Mouse (Mus musculus) MEL (cell line): ENCODE results near the gene A730061H03Rik. TPM values are rescaled to one million over a fixed set of nuclear protein-coding genes. Genes with fewer than 3 reads are reported as not detected.

Experiments used
- DNase-seq: peaks from one replicate; pipeline ENCODE4 v3.0.0; 2011; ENCODE audit warnings: low read depth, low spot score
- H3K27ac ChIP-seq: 2 replicates; pipeline ENCODE4 v1.5.1; 2012; ENCODE audit warnings: low read depth, mild to moderate bottlenecking, control low read depth, low read length, moderate library complexity; ENCODE audit not compliant: control insufficient read depth
- H3K27me3 ChIP-seq, 2 experiments: fragments of 150-350 bp in 1 of 2; sonication (generic) in 1 of 2; 2 replicates each; pipeline ENCODE4 v1.6.1; 2012; ENCODE audit warnings: low read length in 2 of 2, mild to moderate bottlenecking in 2 of 2, improper control_type of control experiment in 1 of 2, moderate library complexity in 1 of 2; ENCODE audit not compliant: insufficient read depth in 2 of 2, control insufficient read depth in 1 of 2
- H3K36me3 ChIP-seq, 2 experiments: 2 replicates each; pipeline ENCODE4 v1.6.1; 2012 to 2014; ENCODE audit warnings: low read length in 2 of 2, improper control_type of control experiment in 1 of 2, inconsistent platforms in 1 of 2, mild to moderate bottlenecking in 1 of 2; ENCODE audit not compliant: insufficient read depth in 2 of 2, control insufficient read depth in 1 of 2
- H3K4me1 ChIP-seq, 2 experiments: fragments of 150-350 bp in 1 of 2; sonication (generic) in 1 of 2; 2 replicates each; pipeline ENCODE4 v1.6.1; 2012; ENCODE audit warnings: low read length in 2 of 2, improper control_type of control experiment in 1 of 2, mild to moderate bottlenecking in 1 of 2; ENCODE audit not compliant: insufficient read depth in 2 of 2, control insufficient read depth in 1 of 2
- H3K4me3 ChIP-seq, 2 experiments: fragments of 150-350 bp in 1 of 2; sonication (generic) in 1 of 2; 2 replicates each; pipeline ENCODE4 v1.5.1; 2012; ENCODE audit warnings: low read depth in 2 of 2, low read length in 2 of 2, mild to moderate bottlenecking in 2 of 2, moderate library complexity in 2 of 2, control low read depth in 1 of 2, improper control_type of control experiment in 1 of 2; ENCODE audit not compliant: control insufficient read depth in 1 of 2, insufficient read depth in 1 of 2
- H3K79me2 ChIP-seq: 2 replicates; pipeline ENCODE4 v1.6.1; 2012; ENCODE audit warnings: mild to moderate bottlenecking, low read length, moderate library complexity; ENCODE audit not compliant: control insufficient read depth, poor library complexity, insufficient read depth
- H3K9ac ChIP-seq: 2 replicates; pipeline ENCODE4 v1.6.1; 2012; ENCODE audit warnings: low read depth, mild to moderate bottlenecking, control low read depth, low read length, moderate library complexity; ENCODE audit not compliant: control insufficient read depth, poor library complexity, severe bottlenecking
- H3K9me3 ChIP-seq: fragments of 150-350 bp; sonication (generic); replicated peaks from 2 replicates; pipeline ENCODE4 v1.6.1; 2012; ENCODE audit warnings: mild to moderate bottlenecking, low read length, improper control_type of control experiment, moderate library complexity; ENCODE audit not compliant: insufficient read depth
- CHD1 ChIP-seq: IDR thresholded peaks from 2 replicates; pipeline ENCODE4 v1.6.1; 2012; ENCODE audit warnings: low read depth, mild to moderate bottlenecking, inconsistent platforms, low read length, improper control_type of control experiment
- CTCF ChIP-seq, 3 experiments: IDR thresholded peaks in 2 of 3; conservative IDR thresholded peaks in 1 of 3; 2 replicates each; pipeline ENCODE4 v1.5.1; 2011 to 2012; ENCODE audit warnings: low read length in 3 of 3, low read depth in 2 of 3, mild to moderate bottlenecking in 2 of 3, improper control_type of control experiment in 1 of 3, inconsistent platforms in 1 of 3, mixed read lengths in 1 of 3, moderate library complexity in 1 of 3; ENCODE audit not compliant: control insufficient read depth in 1 of 3, insufficient read depth in 1 of 3, poor library complexity in 1 of 3, severe bottlenecking in 1 of 3
- E2F4 ChIP-seq: IDR thresholded peaks from 2 replicates; pipeline ENCODE4 v1.6.1; 2011; ENCODE audit warnings: low read depth, low read length, improper control_type of control experiment, borderline replicate concordance
- ETS1 ChIP-seq: IDR thresholded peaks from 2 replicates; pipeline ENCODE4 v1.6.1; 2012; ENCODE audit warnings: low read depth, mild to moderate bottlenecking, inconsistent platforms, low read length, improper control_type of control experiment, moderate library complexity
- GABPA ChIP-seq: IDR thresholded peaks from 2 replicates; pipeline ENCODE4 v1.6.1; 2012; ENCODE audit warnings: low read depth, mild to moderate bottlenecking, inconsistent platforms, low read length, improper control_type of control experiment, moderate library complexity
- GATA1 ChIP-seq: IDR thresholded peaks from 2 replicates; pipeline ENCODE4 v1.6.1; 2011; ENCODE audit warnings: low read depth, low read length, improper control_type of control experiment
- JUND ChIP-seq: IDR thresholded peaks from 2 replicates; pipeline ENCODE4 v1.6.1; 2011; ENCODE audit warnings: low read depth, mild to moderate bottlenecking, improper control_type of control experiment, low read length
- MAX ChIP-seq: IDR thresholded peaks from 2 replicates; pipeline ENCODE4 v1.6.1; 2011; ENCODE audit warnings: low read length, improper control_type of control experiment
- MAZ ChIP-seq: IDR thresholded peaks from 2 replicates; pipeline ENCODE4 v1.6.1; 2012; ENCODE audit warnings: low read depth, mild to moderate bottlenecking, inconsistent platforms, low read length, improper control_type of control experiment
- MEF2A ChIP-seq: IDR thresholded peaks from 2 replicates; pipeline ENCODE4 v1.6.1; 2014; ENCODE audit warnings: low read depth, mild to moderate bottlenecking, inconsistent platforms, low read length, improper control_type of control experiment; ENCODE audit not compliant: poor library complexity, insufficient replicate concordance, severe bottlenecking; ENCODE audit errors: extremely low read depth
- MXI1 ChIP-seq: IDR thresholded peaks from 2 replicates; pipeline ENCODE4 v1.6.1; 2011; ENCODE audit warnings: mild to moderate bottlenecking, low read depth, low read length, improper control_type of control experiment
- POLR2AphosphoS5 ChIP-seq: IDR thresholded peaks from 2 replicates; pipeline ENCODE4 v1.6.1; 2012; ENCODE audit warnings: low read depth, borderline replicate concordance, mild to moderate bottlenecking, inconsistent platforms, low read length, moderate library complexity, mixed read lengths
- RAD21 ChIP-seq: IDR thresholded peaks from 2 replicates; pipeline ENCODE4 v1.6.1; 2011; ENCODE audit warnings: mild to moderate bottlenecking, low read depth, low read length, improper control_type of control experiment
- RCOR1 ChIP-seq: IDR thresholded peaks from 2 replicates; pipeline ENCODE4 v1.6.1; 2012; ENCODE audit warnings: low read depth, mild to moderate bottlenecking, inconsistent platforms, low read length, improper control_type of control experiment
- SMC3 ChIP-seq: IDR thresholded peaks from 2 replicates; pipeline ENCODE4 v1.6.1; 2011; ENCODE audit warnings: low read depth, low read length, improper control_type of control experiment
- TBP ChIP-seq: IDR thresholded peaks from 2 replicates; pipeline ENCODE4 v1.8.0; 2011; ENCODE audit warnings: low read depth, low read length, improper control_type of control experiment
- TCF12 ChIP-seq: IDR thresholded peaks from 2 replicates; pipeline ENCODE4 v1.6.1; 2014; ENCODE audit warnings: low read depth, mild to moderate bottlenecking, inconsistent platforms, low read length, improper control_type of control experiment, moderate library complexity
- UBTF ChIP-seq: IDR thresholded peaks from 2 replicates; pipeline ENCODE4 v1.6.1; 2012; ENCODE audit warnings: low read depth, mild to moderate bottlenecking, inconsistent platforms, low read length, improper control_type of control experiment, moderate library complexity, borderline replicate concordance; ENCODE audit not compliant: insufficient read depth
- USF1 ChIP-seq: IDR thresholded peaks from 2 replicates; pipeline ENCODE4 v1.6.1; 2014; ENCODE audit warnings: low read depth, mild to moderate bottlenecking, inconsistent platforms, low read length, improper control_type of control experiment, moderate library complexity
- USF2 ChIP-seq, 2 experiments: IDR thresholded peaks; 2 replicates each; pipeline ENCODE4 v1.6.1; 2011 to 2012; ENCODE audit warnings: improper control_type of control experiment in 2 of 2, low read length in 2 of 2, borderline replicate concordance in 1 of 2, inconsistent platforms in 1 of 2, low read depth in 1 of 2, mild to moderate bottlenecking in 1 of 2; ENCODE audit not compliant: insufficient read depth in 1 of 2
- ZC3H11A ChIP-seq: IDR thresholded peaks from 2 replicates; pipeline ENCODE4 v1.6.1; 2012; ENCODE audit warnings: low read depth, mild to moderate bottlenecking, inconsistent platforms, low read length, improper control_type of control experiment
- ZKSCAN1 ChIP-seq: IDR thresholded peaks from 2 replicates; pipeline ENCODE4 v1.6.1; 2012; ENCODE audit warnings: low read depth, mild to moderate bottlenecking, inconsistent platforms, low read length, improper control_type of control experiment, moderate library complexity
- ZMIZ1 ChIP-seq: IDR thresholded peaks from 2 replicates; pipeline ENCODE4 v1.6.1; 2012; ENCODE audit warnings: low read depth, mild to moderate bottlenecking, inconsistent platforms, low read length, improper control_type of control experiment, moderate library complexity
- polyA plus RNA-seq, 2 experiments: library from polyadenylated mRNA; stranded (reverse) in 1 of 2; unstranded in 1 of 2; fragments of >175 nt in 1 of 2; fragments of >200 nt in 1 of 2; gene quantifications; 2 replicates each; pipeline versions ENCODE4 v1.2.1 to v1.2.4; 2012; ENCODE audit warnings: low replicate concordance in 2 of 2, low read depth in 1 of 2; ENCODE audit not compliant: insufficient read length in 2 of 2, insufficient read depth in 1 of 2, missing spikeins in 1 of 2
- total RNA-seq: library from RNA; depleted of rRNA; stranded (reverse); fragments of 300-350 nt; gene quantifications from 2 replicates; pipeline ENCODE4 v1.2.3, GENCODE M21; 2012

A730061H03Rik gene
- total and polyA plus RNA-seq, 3 experiments, result 0.73 to 0.86 TPM; not detected in 1

GRCm38 (mm10) chr14:55511037-55511436 lies 49.2 kb downstream of the A730061H03Rik start:
- TF ChIP-seq GATA1 (no peak), TBP (no peak), MAZ (no peak), CHD1 (no peak), ZC3H11A (no peak), ETS1 (no peak), ZMIZ1 (no peak), USF2 (IDR thresholded peaks at IDR 0.05; ENCODE audit: borderline replicate concordance in 1 of 2, insufficient read depth in 1 of 2, low read depth in 1 of 2, low read length in 2 of 2) (no peak), USF1 (no peak), MXI1 (no peak), TCF12 (no peak), E2F4 (no peak), MEF2A (no peak), RCOR1 (no peak), MAX (no peak), UBTF (no peak), POLR2AphosphoS5 (no peak), CTCF (IDR thresholded peaks at IDR 0.05 in 2 of 3, conservative IDR thresholded peaks at IDR 0.05 in 1 of 3; ENCODE audit: control insufficient read depth in 1 of 3, insufficient read depth in 1 of 3, low read depth in 2 of 3, low read length in 3 of 3, poor library complexity in 1 of 3, severe bottlenecking in 1 of 3) (no peak), RAD21 (no peak), ZKSCAN1 (no peak)
- TF ChIP-seq, all 39 proteins: peak for 0
- Histone ChIP-seq H3K9ac (no peak overlapping the region), H3K27ac (no peak overlapping the region), H3K4me3 (no peak overlapping the region), H3K4me1 (no peaks in the 10 kb centered on the region), H3K27me3 (peaks cover 2 to 21% of the 10 kb centered on the region in 2 experiments; a peak in 3 of 4 replicates), H3K79me2 (no peaks in the 10 kb centered on the region), H3K9me3 (no peaks in the 10 kb centered on the region), H3K36me3 (no peaks in the 10 kb centered on the region)
- DNase-seq, result no peak

- no peak for DNase-seq
- Histone ChIP-seq H3K27ac (no peak within 1 kb of the TSS), H3K9ac (no peak within 1 kb of the TSS), H3K36me3 (no peaks in the 10 kb centered on the region), H3K4me3 (no peak within 1 kb of the TSS), H3K4me1 (no peaks in the 10 kb centered on the region), H3K79me2 (no peaks in the 10 kb centered on the region), H3K9me3 (no peaks in the 10 kb centered on the region), H3K27me3 (peaks cover 2 to 21% of the 10 kb centered on the region in 2 experiments; a peak in 3 of 4 replicates)
- TF ChIP-seq SMC3, result no peak
- TF ChIP-seq ZC3H11A, result no peak
- no peak for TF ChIP-seq JUND
- TF ChIP-seq GABPA, result no peak
These were observed 50.0 kb downstream of the A730061H03Rik start, which contains the start of gene Cpne6 for GRCm38 (mm10) chr14:55510125-55510731. Cpne6 (plus strand) TSS chr14:55510445.
